Comparison of ENCODE assay signal across 18 mouse cellular contexts in the genomic region with DNA sequence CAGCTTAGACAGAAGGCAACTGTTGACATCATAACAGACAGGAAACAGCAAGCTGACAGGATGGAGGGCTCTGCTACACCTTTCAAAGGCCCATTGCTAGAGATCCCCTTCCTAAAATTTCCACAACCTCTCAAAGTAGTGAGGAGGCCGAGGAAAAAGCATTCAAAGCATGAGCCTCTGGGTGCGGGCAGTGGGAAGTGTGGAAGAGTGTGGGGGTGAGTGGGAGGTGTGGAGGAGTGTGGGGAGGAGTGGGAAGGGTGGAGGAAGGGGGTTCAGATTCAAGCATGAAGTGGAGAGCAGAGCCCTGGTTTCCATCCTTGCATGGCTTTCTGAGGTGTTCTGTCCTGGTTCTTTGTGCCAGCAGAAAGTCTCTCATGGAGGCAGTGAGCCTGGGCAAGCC.
"Had no signal": no experiment of that assay in that cellular context is flagged by ENCODE, and none has a peak within 500 bp of the region (broad histone marks: within the 10 kb centered on the region; RNA-seq: fewer than 3 reads in every experiment).

No protein-coding gene starts in this region.

- H3K27ac ChIP-seq: liver, embryonic 14.5 days; midbrain, embryonic 12.5 days; neural tube, embryonic 12.5 days had no signal

- H3K36me3 ChIP-seq: midbrain, embryonic 12.5 days; neural tube, embryonic 12.5 days had no signal

- H3K9ac ChIP-seq: liver, embryonic 14.5 days; lung, embryonic 14.5 days; midbrain, embryonic 12.5 days; neural tube, embryonic 12.5 days had no signal

- H3K4me1 ChIP-seq: midbrain, embryonic 12.5 days; neural tube, embryonic 12.5 days had no signal

- H3K27me3 ChIP-seq: neural tube, embryonic 12.5 days had no signal

- H3K4me3 ChIP-seq: midbrain, embryonic 12.5 days; myocyte; neural tube, embryonic 12.5 days had no signal

- ATAC-seq: midbrain, embryonic 16.5 days had no signal

- DNase-seq: lung, adult 18-20 months; lung, embryonic 14.5 days; lung, postnatal 10 days; lung, postnatal 4 days; midbrain, embryonic 14.5 days; retina, postnatal 1 day; right cerebral cortex, adult 18-20 months; right cerebral cortex, postnatal 25 days; right cerebral cortex, postnatal 4 days; spleen, adult 18-20 months; thymus, adult 18-20 months; thymus, postnatal 14 days; thymus, postnatal 36 days had no signal

- H3K4me2 ChIP-seq: lung, embryonic 14.5 days; midbrain, embryonic 12.5 days; neural tube, embryonic 12.5 days had no signal

- H3K9me3 ChIP-seq: midbrain, embryonic 12.5 days; neural tube, embryonic 12.5 days had no signal
